Mouse (Mus musculus): ENCODE data around the gene Mapkapk2.

Gene Mapkapk2

DNA sequence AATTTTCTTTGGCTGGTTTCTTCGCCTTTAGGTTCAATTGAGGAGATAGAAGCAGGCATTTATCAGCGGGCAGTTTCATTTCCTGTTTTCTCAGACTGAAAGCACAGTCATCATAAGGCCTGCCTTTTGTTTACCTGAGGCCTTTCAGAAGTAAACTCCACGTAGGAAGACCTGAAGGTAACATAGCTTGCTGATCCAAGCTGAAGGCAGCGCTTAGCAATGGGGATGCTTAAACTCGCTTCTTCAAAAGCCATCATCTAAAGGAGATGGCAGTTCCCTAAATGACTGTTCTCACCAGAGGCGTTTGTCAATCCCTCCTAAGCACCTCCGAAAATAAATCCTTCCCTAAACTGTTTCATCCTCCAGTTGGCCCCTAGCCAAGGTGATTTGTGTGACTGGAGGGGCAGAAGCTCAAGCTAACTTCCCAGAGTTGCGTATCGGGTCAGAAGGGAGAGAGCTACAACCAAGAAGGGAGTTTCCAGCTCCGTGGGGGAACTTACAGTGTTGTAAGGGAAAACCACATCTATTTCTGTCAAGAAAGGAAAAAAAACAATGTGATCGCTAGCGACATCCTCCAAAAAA, 13.0 kb upstream of the Mapkapk2 start:
- DNase-seq, result peak; percentile 48 to 53

DNA sequence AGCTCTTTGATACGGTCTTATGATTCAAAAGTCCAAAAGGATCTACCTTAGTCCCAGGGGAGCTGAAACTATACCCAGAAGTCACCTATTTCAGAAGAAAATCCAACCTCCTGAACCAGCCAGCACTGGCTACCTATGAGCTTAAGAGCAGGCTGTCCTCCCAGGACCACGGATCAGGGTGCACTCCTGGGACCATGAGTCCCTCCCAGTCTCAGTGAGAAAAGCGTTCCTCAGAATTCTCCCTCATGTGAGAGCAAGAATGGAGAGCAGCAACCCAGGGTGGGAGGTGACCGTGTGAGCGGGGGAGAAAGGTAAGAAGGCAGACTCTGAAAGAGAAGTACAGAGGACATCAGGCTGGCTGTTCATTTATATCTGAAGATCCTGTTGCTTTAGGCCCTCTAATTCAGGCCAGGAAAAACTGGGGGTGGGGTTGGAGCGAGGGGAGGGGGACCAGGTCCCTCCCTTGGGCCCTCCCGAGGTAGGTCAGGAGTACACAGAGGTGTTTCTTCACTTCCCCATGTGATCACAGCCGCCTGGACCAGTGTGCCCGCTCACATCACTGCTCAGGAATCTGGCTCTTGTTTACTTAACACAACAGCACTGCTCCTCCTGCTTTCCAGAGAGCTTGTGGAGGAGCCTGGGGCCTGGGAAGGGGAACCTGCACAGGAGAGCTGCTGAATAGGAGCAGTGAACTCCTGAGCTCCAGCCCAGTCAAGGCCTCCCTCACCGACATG, 10.1 kb upstream of the Mapkapk2 start:
- DNase-seq, result no peak

DNA sequence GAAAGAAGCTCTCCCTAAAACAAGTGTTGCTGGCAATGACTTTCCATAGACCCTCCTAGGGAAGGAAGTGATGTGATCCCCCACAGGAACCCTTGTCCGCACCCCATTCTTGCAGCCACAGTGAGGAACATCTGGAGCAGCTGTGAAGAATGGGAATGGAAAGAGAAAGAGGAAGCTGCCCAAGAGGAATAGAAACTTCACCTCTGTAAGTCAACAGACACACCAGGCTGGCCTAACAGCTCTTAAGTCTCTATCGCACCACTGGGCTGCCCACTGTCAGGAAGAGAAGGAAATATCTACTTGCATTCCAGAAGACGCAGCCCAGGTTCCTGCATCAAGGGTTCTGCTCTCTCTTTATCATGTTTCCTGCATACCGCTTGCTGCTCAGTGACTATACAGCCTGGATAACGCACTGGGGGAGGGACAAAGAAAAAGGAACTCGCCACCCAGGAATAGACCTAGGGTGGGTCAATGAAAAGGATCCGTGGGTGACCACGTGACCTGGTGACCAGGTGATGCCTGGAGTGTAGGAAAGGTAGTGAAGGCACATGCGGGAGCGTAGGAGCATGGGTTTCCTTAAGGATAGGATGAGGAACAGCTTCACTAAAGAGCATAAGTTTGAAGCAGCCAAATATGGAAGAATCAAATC, 6.3 kb upstream of the Mapkapk2 start:
- no peak for DNase-seq

DNA sequence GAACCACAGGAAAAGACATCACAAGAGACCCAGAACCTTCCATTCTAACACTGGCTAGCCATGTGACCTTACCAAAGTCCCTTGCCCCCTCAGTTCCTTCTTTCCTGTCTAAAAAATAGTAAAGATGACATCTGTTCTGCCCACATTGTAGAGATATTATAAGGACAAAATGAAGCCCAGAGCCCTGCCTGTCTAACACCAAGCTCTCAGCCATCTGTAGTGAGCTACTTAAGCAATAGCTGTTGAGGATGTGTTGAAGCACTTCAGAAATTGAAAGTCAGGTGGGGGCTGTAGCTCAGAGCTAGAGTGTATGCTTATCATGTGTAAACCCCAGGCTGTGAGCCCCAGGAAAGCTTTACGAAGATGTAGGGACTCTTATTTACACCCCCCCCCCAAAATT, 3.2 kb upstream of the Mapkapk2 start:
- no peak for DNase-seq

DNA sequence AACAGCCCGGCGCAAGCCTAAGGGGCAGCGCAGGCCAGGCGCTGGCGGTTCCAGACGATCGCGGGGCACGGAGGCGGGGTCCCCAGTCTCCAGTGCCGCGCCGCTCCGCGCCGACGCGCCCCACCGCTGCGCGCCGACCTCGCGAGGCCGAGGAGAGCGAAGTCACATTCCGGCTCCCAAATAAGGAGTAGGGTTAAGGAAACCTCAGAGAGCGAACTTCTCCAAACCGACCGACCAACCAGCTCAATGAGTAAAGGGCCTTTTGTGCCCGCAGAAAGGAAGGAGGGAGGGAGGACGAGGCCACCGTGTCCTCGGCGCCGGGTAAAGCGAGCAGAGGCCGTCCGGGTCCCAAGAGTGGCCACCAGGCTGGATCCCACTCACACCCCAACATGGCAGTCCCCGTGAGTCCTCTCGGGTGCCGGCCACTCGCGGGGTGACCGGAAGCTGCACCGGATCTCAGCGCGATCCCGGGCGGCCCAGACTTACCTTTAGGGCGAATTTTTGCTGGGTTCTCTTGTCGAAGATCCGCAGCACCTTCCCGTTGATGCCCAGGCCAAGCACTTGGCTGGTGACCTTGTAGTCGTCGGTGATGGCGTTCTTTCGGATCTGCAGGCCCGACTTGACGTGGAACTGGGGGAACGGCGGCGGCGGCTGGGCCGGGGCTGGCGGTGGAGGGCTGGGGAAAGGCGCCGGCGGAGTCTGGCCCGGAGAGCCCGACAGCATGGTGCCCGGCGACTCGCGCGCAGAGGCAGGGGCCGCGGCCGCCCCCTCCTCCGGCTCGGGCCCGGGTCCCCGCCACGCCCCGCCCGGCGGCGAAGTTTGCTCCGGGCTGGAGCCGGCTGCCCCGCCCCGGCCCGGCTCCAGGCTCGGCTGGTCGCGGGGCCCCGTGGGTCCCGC, 575 bp downstream of the Mapkapk2 start:
- peak; percentile 68 to 70 for DNase-seq

DNA sequence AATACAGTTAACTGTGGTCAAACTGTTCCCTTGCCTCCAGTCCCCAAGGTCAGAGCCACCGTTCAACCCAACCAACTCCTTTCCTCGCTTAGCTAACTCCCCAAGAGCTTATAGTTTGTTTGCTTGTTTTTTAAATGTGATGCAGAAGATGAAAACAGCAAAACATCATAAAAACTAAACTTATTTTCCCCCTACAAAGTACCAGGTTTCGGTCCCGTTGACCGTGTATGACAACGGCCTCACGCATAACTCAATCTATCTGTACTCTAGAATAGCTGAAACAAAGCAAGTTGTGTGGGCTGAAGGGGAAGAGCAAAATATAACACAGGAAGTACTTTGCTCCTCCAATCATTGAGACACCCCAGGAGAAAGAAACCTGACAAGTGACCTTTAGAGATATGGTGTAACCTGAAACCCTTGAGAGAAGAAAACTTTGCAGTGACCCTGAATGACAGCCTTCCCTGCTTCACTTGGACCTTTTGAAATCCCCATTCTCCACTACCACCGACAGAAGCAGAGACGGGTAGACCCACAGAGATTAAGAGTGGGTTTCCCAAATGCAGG, 1.4 kb downstream of the Mapkapk2 start:
- DNase-seq, result no peak

DNA sequence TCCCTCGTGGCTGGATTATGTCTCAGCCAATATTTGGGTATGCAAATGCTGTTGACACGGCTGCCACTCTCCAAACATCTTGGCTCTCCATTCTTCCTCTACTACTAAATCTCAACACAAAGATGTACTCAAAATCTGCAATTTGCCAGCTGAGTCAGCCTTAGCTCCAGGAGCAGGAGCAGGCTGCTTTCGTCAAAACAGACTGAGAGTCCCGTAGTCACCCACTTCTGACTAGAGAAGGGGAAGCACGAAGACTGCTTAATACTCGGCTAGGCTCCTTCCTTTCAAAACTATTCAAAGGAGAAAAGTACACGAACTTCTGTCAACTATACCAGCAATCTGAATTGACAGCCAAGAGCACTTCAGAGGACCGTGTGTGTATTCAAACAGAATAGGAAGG, 2.1 kb downstream of the Mapkapk2 start:
- no peak for DNase-seq

DNA sequence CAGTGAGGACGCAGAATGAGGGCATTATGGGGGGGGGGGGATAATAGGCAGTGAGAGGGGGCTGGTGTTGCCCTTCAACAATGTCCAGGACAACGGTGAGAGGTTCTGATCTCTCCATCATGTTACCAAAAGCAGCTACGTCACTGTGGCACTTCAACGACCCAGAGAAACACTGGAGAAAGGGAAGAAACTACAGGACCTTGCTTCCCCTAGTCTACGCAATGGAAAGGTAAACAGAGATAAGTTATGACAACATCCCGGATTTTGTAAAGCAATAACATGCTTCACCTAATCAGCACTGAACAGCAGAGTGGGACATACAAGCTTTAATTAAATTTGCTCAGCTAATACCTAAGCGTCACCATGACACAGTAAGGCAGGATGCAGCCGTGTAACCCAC, 3.7 kb downstream of the Mapkapk2 start:
- no peak for DNase-seq

DNA sequence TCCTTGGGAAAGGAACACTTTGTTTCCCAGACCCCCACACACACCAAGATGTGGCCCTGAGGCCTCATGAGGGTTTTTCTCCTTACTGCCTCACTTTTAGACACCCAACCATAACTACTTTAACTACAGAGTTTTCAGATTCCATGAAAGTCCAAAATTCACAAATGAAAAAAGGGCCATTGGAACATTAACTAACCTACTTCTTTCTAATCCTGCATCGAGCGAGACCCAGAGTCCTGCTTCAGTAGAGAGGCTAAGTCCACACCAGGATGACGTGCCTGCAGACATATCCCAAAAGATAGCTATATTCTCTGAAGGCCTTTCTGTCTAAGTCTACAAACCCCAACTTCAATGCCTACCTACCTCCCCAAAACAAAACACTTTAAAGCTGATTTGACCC, 4.8 kb downstream of the Mapkapk2 start:
- DNase-seq, result no peak

DNA sequence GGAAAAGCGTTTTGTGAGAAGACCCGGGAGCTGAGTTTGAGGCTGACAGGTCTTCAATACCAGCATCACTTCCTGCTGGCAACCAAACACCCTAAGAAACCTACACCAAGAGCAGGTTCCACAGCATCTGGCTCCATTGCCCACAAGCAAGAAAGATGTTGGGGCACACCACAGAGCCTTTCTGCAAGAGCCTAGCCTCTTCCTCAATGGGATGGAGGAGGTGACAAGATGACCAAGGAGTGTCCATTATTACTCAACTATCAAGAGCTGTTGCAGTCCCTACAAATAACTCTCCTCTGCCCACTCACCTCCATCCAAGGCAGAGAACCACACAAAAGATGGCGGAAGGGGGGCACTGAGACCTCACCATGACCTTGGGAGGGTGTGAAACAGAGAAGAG, 5.5 kb downstream of the Mapkapk2 start:
- no peak for DNase-seq

DNA sequence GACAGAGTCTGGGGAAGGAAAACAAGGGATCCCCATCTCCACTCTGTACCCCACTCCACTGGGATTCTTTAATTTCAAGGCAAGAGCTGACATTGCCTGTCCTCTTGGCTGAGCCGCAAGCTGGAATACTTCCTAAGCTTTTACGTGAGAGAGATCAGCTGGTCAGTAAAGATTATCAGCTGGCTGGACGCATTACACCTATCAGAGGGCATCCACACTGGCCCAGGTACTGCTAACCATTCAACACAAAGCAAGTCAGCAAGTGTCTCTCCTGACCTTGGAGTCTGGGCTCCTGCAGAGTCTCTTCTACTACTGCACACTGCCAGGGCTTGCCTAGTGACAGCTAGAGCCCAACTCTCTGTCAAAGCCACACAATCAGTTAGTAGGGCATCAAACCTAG, 6.1 kb downstream of the Mapkapk2 start:
- no peak for DNase-seq

DNA sequence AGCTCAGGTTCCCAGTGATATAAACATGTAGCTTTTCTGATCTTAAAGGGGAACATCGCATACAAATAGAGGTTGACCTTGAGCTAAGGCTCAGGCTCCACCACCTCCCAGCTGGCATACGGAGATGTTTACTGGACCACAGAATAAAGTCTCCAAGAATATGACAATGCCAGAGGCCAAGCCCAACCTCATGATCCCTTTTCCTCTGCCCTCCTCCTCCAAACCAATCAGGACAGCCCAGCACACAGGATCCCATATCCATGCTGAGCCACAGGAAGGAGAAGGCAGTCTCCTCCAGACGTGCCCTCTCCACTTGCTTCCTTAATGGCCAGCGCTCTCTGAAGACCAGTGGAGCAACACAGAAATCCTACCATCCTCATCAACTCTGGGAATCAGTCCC, 6.7 kb downstream of the Mapkapk2 start:
- no peak for DNase-seq

DNA sequence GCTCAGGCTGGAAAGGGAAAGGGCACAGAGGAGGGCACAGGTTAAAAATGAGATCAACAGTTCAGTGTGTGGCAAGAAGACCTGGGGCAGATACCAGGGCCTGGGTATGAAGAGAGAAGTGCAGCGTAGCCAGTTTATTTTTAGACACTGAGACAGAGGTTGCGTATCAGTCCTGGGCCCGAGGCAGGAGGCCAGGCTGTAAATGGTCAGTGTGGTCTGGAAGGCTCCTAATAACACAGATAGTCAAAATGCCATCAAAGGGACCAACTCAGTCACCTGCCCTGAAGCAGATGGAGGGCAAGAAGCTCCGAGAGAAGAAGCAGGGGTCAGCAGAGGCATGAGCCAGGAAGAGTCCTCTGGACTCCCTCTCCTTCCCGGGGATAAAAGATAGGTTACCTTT, 7.4 kb downstream of the Mapkapk2 start:
- DNase-seq, result no peak

DNA sequence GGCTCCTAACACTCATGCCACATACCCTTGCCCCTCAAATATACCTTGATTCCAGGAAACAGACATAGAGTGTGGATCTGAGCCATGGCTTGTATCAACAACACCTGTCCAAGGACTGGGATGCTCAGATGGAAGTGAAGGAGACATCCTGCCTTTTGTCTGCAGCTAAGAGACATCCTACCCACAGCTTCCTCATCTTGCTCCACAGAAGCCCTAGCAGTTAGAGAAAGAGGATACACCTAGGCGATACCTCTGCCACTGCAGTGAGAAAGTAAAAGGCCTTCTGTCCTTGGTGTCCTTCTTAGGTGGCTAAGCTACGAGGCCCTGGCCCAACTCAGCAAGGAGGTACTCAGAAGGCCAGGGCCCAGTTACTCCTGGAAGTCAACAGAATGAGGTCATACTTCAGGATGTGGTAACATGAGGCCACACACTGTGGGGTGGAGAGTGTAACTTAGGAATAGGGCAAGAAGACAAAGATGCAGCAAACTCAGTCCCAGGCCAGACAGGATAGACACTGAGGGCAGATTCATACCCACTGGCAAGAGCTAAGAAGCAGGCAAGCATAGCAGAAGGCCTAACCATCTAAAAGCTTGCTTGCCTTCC, 8.0 kb downstream of the Mapkapk2 start:
- no peak for DNase-seq

DNA sequence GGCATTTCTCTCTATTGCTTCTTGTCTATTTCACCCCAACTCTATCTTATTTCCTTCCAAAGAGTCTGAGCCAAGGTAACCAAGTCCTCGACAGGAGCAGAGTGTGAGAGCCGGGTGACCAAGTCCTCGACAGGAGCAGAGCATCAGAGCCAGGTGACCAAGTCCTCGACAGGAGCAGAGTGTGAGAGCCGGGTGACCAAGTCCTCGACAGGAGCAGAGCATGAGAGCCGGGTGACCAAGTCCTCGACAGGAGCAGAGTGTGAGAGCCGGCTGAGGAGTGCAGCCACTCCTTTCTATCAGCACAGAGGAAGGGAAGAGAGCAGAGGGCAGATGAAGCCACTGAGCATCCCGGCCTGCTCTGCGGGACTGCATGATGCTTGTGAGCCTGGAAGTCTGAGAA, 9.1 kb downstream of the Mapkapk2 start:
- no peak for DNase-seq

DNA sequence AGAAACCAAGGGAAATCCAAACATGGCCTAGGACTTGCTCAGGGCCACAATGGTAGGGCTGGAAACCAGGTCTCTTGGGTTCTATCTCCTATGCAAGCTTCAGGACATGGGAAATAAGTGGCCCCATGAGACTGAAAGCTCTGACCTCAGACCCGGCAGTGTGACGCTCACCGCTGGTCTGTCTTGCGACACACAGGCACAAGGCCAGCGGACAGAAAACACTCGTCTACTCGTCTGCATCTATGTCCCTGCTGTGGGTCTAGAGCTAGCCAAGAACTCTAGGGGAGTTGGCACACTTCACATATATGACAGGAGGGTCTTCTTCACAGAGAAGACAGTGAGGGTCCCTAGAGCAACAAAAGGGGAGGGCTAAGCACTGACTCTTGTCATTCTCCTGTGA, 10.7 kb downstream of the Mapkapk2 start:
- DNase-seq, result peak; percentile 48 to 72

DNA sequence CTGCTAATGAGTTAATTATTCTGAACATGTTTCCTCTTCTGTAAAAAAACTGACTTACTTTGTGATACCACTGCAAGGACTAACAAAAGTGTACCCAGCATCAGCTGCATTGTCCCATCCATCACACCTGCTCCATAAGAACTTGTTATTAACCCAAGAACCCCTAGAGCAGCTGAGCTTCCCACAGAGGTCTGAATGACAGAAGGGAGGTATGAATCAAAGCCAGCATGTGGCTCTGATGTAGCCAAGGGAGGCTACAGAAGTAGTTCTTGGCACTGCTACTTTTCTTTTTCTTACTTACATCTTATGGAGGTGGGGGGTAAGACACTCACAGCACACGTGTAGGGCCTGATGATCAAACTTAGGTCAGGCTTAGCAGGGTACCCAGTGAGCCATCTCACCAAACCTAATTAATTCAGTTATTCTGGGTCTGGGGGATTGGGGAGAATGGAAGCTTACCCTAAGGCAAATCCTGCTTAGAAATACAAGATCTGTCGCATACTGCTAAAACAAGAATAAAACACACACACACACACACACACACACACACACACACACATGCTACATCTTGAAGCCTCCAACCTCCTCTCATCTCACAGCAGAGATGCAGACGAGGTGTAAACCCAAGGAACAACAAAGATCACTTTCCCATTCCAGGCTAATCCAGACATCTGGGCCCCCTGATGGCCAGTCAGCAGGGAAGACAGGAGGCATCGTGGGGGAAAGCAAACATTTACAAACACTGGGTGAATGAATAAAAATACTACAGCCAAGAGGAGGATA, 11.5 kb downstream of the Mapkapk2 start:
- peak in 1 of 2 experiments; percentile 33 for DNase-seq

DNA sequence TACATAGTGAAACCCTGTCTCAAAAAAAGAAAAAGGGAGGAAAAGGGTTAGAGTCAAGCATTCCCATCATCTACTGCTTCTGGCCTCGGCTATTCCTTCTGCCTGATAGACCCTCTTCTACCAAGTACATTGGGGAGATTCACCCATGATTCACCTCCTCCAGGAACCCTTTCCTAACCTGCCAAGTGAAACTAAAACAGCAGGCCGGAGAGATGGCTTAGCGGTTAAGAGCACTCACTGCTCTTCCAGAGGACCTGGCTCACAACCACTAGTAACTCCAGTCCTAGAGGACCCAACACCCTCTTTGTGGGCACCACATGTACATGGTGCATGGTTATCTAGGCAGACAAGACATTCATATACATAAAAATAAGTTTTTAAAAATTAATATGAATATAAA, 12.4 kb downstream of the Mapkapk2 start:
- no peak for DNase-seq

DNA sequence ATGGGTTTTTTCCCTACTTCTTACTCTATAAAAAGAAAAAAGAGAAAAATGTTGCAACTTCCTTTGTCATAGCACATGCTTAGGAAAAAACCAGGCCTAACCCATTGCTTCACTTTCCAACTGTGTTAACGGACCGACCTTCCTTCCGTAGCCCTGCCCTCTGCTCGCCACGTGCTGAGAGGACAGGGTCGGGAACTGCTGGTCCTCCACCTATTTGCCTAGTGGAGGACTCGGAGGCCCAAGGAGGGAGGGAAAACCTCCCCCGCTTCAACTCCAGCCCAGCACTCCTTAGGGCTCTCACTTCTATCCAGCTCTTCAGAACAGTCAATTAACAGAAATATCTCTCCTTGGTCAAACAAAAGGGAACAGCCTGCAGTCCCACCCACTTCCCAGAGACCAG, 13.3 kb downstream of the Mapkapk2 start:
- no peak for DNase-seq

DNA sequence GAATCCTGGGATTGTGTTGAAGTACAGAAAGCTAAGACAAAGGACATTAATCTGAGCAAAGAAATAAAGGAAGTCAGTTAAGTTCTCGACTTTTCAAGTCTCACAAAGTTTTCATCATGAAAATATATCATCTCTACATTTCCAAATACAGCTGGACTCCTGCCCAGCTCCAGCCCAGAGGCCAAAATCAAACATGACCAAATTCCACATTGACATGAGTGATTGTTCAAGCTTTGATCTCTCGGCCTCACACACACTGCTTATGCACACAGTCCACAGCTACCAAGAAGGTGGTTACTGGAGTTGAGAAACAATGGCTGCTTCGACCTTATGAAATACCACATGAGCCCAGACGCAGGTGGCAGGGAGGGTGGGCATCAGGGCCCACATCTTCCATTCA, 14.0 kb downstream of the Mapkapk2 start:
- DNase-seq, result no peak

DNA sequence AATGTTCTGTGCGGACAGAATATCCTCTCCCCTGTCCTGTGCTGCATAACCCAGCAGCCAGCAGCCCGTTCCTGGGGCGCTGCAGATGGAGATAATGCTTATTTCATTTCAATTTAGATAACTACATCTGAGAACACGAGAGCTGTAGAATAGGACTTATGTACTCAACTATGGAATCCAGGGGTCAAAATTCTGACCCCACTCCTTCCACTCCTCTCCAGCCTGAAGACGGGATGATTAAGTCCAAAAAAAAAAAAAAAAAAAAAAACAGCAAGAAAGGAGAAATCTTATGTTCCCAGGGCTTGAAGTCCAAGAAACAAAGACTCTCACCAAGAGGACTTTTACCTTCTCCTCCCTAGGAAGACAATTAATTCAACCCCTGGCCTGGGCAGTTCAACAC, 14.5 kb downstream of the Mapkapk2 start:
- DNase-seq, result no peak

DNA sequence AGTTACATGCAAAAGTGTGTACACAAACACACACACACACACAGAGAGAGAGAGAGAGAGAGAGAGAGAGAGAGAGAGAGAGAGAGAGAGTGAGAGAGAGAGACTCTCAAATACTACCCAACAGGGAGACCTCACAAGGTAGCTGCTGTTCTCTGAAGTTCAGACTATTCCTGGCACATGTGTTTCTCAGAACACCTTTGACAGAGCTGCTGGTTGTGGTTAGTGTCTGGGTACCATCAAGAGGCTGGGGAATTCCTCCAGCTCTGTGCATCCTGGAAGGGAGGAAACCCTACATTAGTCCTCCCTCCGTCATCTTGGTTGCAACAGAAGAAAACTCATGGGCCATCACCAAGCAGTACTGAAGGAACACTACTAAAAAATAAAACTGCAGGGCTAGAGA, 16.9 kb downstream of the Mapkapk2 start:
- no peak for DNase-seq
